Mouse (Mus musculus): ENCODE results near the gene Plek2.

- TF ChIP-seq CTCF (IDR thresholded peaks at IDR 0.05; ENCODE audit: control insufficient read depth, insufficient read depth, insufficient replicate concordance, low read depth, low read length) (no peak), POLR2A (IDR thresholded peaks at IDR 0.05; ENCODE audit: control insufficient read depth, low read depth, low read length) (no peak)
These were observed 38.6 kb downstream of the Plek2 start for GRCm38 (mm10) chr12:78868115-78868514.

Measured in testis, adult 2 months (tissue).